Mouse (Mus musculus) gastrocnemius, postnatal 10 days (tissue): ENCODE measurements at regions not wholly inside any gene's neighbourhood (a gene's known extent, or its start where the extent isn't known, plus 50 kb on each side); places are given as distances from the start of the nearest gene placed in this dataset.

Source experiments
- DNase-seq: peaks from one replicate; pipeline ENCODE4 v3.0.0; 2021; ENCODE audit warnings: mixed read lengths

GRCm38 (mm10) chr15:62740746-62741145 lies 1104.2 kb downstream of the Gsdmc2 start:
- no peak for DNase-seq

- DNase-seq, result no peak
These were observed 1109.6 kb downstream of the Gsdmc2 start for GRCm38 (mm10) chr15:62735334-62735733.

GRCm38 (mm10) chr15:62734900-62735299 lies 1110.1 kb downstream of the Gsdmc2 start:
- DNase-seq, result no peak

GRCm38 (mm10) chr15:62730524-62730923 lies 1114.5 kb downstream of the Gsdmc2 start:
- DNase-seq, result no peak

- DNase-seq, result no peak
These were observed 1130.7 kb downstream of the Gsdmc2 start for GRCm38 (mm10) chr15:62714265-62714664.

- DNase-seq, result no peak
These were observed 1132.3 kb downstream of the Gsdmc2 start for GRCm38 (mm10) chr15:62712543-62713131.

- DNase-seq, result no peak
These were observed 1132.9 kb downstream of the Gsdmc2 start for GRCm38 (mm10) chr15:62712060-62712542.

GRCm38 (mm10) chr15:62709546-62709945 lies 1135.4 kb downstream of the Gsdmc2 start:
- DNase-seq, result peak; percentile 29

GRCm38 (mm10) chr15:62698559-62698958 lies 1146.4 kb downstream of the Gsdmc2 start:
- no peak for DNase-seq

GRCm38 (mm10) chr15:62694734-62695133 lies 1150.2 kb downstream of the Gsdmc2 start:
- no peak for DNase-seq

GRCm38 (mm10) chr15:62693671-62694070 lies 1151.3 kb downstream of the Gsdmc2 start:
- no peak for DNase-seq

- DNase-seq, result no peak
These were observed 1171.6 kb downstream of the Gsdmc2 start for GRCm38 (mm10) chr15:62673410-62673809.

GRCm38 (mm10) chr15:62670026-62670425 lies 1175.0 kb downstream of the Gsdmc2 start:
- DNase-seq, result no peak

- no peak for DNase-seq
These were observed 1185.9 kb downstream of the Gsdmc2 start for GRCm38 (mm10) chr15:62659096-62659495.

GRCm38 (mm10) chr15:62658695-62659094 lies 1186.3 kb downstream of the Gsdmc2 start:
- no peak for DNase-seq

GRCm38 (mm10) chr15:62646476-62647168 lies 1198.4 kb downstream of the Gsdmc2 start:
- no peak for DNase-seq

GRCm38 (mm10) chr15:62644744-62645143 lies 1200.2 kb downstream of the Gsdmc2 start:
- DNase-seq, result no peak

GRCm38 (mm10) chr15:62644296-62644695 lies 1200.7 kb downstream of the Gsdmc2 start:
- no peak for DNase-seq

GRCm38 (mm10) chr15:62641051-62641710 lies 1203.8 kb downstream of the Gsdmc2 start:
- DNase-seq, result peak; percentile 4

- no peak for DNase-seq
These were observed 1219.6 kb downstream of the Gsdmc2 start for GRCm38 (mm10) chr15:62625406-62625805.

GRCm38 (mm10) chr15:62616042-62616441 lies 1228.9 kb downstream of the Gsdmc2 start:
- DNase-seq, result no peak

- DNase-seq, result no peak
These were observed 1248.2 kb downstream of the Gsdmc2 start for GRCm38 (mm10) chr15:62596735-62597134.

- no peak for DNase-seq
These were observed 1256.4 kb downstream of the Gsdmc2 start for GRCm38 (mm10) chr15:62588580-62588979.
